Mouse (Mus musculus) heart, postnatal 0 days (tissue): ENCODE data around the gene Cic. TPM values are rescaled to one million over a fixed set of nuclear protein-coding genes. Genes with fewer than 3 reads are reported as not detected.

Experiments used
- ATAC-seq: fragments of 200-750 bp; cut with Nextera tagmentation; 2 replicates; pipeline ENCODE4 v1.8.0; 2017; ENCODE audit warnings: low read depth, moderate number of reproducible peaks, moderate library complexity; ENCODE audit not compliant: insufficient read depth
- DNase-seq: peaks from one replicate; pipeline ENCODE4 v3.0.0-alpha.2; 2016; ENCODE audit warnings: low spot score
- H3K27ac ChIP-seq: fragments of 300-500 bp; sonication (generic); 2 replicates; pipeline ENCODE4 v1.5.1; 2014; ENCODE audit warnings: low read depth, mild to moderate bottlenecking
- H3K27me3 ChIP-seq: fragments of 300-500 bp; sonication (generic); 2 replicates; pipeline ENCODE4 v1.6.1; 2014; ENCODE audit warnings: low read length, mixed read lengths; ENCODE audit not compliant: control insufficient read depth, insufficient read depth
- H3K36me3 ChIP-seq: fragments of 300-500 bp; sonication (generic); replicated peaks from 2 replicates; pipeline ENCODE4 v1.6.1; 2014; ENCODE audit warnings: low read length, mixed read lengths; ENCODE audit not compliant: control insufficient read depth, insufficient read depth
- H3K4me1 ChIP-seq: fragments of 300-500 bp; sonication (generic); 2 replicates; pipeline ENCODE4 v1.6.1; 2014; ENCODE audit warnings: antibody characterized with exemption; ENCODE audit not compliant: control insufficient read depth, insufficient read depth
- H3K4me2 ChIP-seq: fragments of 300-500 bp; sonication (generic); 2 replicates; pipeline ENCODE4 v1.6.1; 2014; ENCODE audit warnings: low read depth, mild to moderate bottlenecking, low read length, moderate library complexity
- H3K4me3 ChIP-seq: fragments of 300-500 bp; sonication (generic); 2 replicates; pipeline ENCODE4 v1.5.1; 2014; ENCODE audit warnings: low read depth, low read length
- H3K9ac ChIP-seq: fragments of 300-500 bp; sonication (generic); replicated peaks from 2 replicates; pipeline ENCODE4 v1.6.1; 2014; ENCODE audit warnings: low read depth, low read length, mixed read lengths
- H3K9me3 ChIP-seq: fragments of 300-500 bp; sonication (generic); replicated peaks from 2 replicates; pipeline ENCODE4 v1.6.1; 2016; ENCODE audit warnings: low read length; ENCODE audit not compliant: control insufficient read depth
- CTCF ChIP-seq: IDR thresholded peaks from 2 replicates; pipeline ENCODE4 v1.5.1; 2016; ENCODE audit warnings: antibody characterized with exemption, control low read depth, low read depth
- EP300 ChIP-seq: IDR thresholded peaks from 2 replicates; pipeline ENCODE4 v1.6.1; 2016; ENCODE audit warnings: antibody characterized with exemption, low read depth
- WGBS: fragments of 180-500 bp; shearing (Covaris S2); extraction: QIAGEN DNeasy Blood & Tissue Kit; methylation state at CpG from one replicate; pipeline ENCODE4 v1.1.7; 2014; 5-methylcytosine and 5-hydroxymethylcytosine counted together
- polyA plus RNA-seq: library from polyadenylated mRNA; unstranded; fragments of >200 nt; fragmentation: Nextera tagmentation; extraction: Ambion mirVana; gene quantifications from 2 replicates; pipeline ENCODE4 v1.2.1, GENCODE M21; 2015
- total RNA-seq: library from RNA; depleted of rRNA; stranded (reverse); fragments of >200 nt; gene quantifications from 2 replicates; pipeline ENCODE4 v1.2.3, GENCODE M21; 2014; ENCODE audit warnings: low replicate concordance

Cic gene
- total and polyA plus RNA-seq, 2 experiments from 2014 or later = 16.9 to 63.0 TPM

DNA sequence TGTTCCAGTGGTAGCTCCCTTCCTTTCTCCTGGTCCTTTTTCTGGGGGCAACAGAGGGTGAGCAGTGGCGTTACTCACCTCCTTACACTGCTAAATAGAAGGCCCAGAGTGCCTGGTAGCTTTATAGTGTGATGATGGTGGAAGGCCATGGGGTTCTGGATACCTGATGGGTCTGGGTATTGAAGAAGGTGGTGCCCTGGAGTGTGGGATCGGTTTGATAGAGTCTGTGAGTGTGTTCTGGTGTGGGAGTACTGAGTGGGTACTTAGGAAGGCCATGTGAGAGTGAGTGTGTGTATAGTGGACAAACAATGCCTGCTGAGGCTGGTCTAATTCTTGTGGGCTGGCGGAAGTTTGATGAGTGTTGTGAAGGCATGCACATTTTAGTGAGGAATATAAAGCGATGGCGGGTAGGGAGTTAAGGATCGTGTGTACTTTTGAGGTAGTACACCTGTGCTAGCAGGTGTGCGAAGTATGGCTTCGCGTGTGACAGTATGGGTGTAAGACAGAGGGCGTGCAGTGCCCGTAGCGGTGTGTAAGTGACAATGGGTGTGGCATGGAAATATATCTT is 13.7 kb downstream of the Cic start:
- DNase-seq (no peak), ATAC-seq (no peak)
- Histone ChIP-seq H3K4me2 (peak overlapping the region; percentile 79), H3K27me3 (no peaks in the 10 kb centered on the region), H3K9ac (peak overlapping the region; percentile 63; the same call in 1 of the 2 replicates), H3K36me3 (peaks cover 15% of the 10 kb centered on the region), H3K27ac (peak overlapping the region; percentile 99), H3K4me1 (peaks cover 49% of the 10 kb centered on the region), H3K4me3 (peak overlapping the region; percentile 66), H3K9me3 (no peaks in the 10 kb centered on the region)
- TF ChIP-seq EP300 = no peak
- no peak for TF ChIP-seq CTCF
- 14% methylated on average over 12 of the region's 12 CpGs for WGBS

DNA sequence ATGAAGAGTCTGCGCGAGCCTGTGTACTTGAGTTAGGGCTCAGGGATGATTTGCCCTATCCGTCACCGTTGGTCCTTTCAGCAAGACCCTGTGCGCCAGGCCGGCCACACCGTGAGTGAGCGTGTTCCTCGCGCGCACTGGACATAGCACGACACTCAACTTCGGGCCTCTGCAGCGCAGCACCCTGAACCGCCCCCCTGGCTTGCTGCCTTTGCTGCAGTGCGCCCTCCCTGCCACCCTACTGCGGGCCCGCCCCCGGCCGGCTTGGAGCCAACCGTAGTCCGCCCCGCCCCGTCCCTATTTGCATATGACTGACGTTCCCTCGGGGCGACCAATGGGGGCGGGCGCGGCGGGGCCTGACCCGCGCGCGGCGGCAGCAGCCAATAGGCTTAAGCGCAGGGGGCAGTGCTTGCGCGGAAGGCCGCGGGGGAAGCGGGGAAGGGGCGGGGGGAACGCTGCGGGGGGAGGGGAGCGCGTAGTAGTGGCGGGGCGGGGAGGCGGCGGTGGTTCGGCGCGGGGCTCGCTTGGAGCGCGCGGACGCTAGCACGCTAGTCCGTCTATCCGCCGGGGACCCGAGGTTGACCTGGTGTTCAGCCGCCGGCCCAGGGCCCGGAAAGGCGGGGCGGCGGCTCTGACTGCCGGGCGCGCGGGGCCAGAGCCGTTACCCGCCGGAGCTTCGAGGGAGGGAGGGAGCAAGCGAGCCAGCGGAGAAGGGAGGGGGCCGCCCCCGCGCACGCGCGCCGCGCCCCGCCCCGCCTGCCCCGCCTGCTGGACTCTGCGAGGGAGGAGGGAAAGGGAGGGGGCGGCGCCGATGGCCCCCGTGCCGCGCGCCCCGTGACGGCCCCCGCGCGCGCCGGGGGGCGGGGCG is 14.5 kb downstream of the Cic start:
- no peaks in the 10 kb centered on the region for H3K27me3 ChIP-seq
- peak overlapping the region; percentile 66 for H3K4me3 ChIP-seq
- DNase-seq = peak; percentile 96
- H3K36me3 ChIP-seq = peaks cover 22% of the 10 kb centered on the region
- H3K27ac ChIP-seq = peak overlapping the region; percentile 99
- H3K9ac ChIP-seq = peak overlapping the region; percentile 66
- H3K4me2 ChIP-seq = peak overlapping the region; percentile 88
- H3K9me3 ChIP-seq = no peaks in the 10 kb centered on the region
- peaks cover 47% of the 10 kb centered on the region for H3K4me1 ChIP-seq
- ATAC-seq = peak; percentile 81
- WGBS = under 1% methylated on average over 67 of the region's 108 CpGs
- no peak for TF ChIP-seq CTCF
- TF ChIP-seq EP300 = peak; percentile 64

GRCm38 (mm10) chr7:25282731-25283211 is 15.3 kb downstream of the Cic start:
- whole genome bisulfite sequencing = under 1% methylated on average over 33 of the region's 36 CpGs
- TF ChIP-seq EP300 = no peak
- TF ChIP-seq CTCF = no peak
- no peak for DNase-seq

GRCm38 (mm10) chr7:25283637-25284036 is 16.1 kb downstream of the Cic start:
- ATAC-seq = no peak

More at GRCm38 (mm10) chr7:25282731-25283211, 15.3 kb downstream of the Cic start:
- H3K27me3 ChIP-seq = no peaks in the 10 kb centered on the region
- H3K36me3 ChIP-seq = peaks cover 30% of the 10 kb centered on the region
- H3K27ac ChIP-seq = peak overlapping the region; percentile 96
- H3K9me3 ChIP-seq = no peaks in the 10 kb centered on the region
- peak overlapping the region; percentile 66 for H3K4me3 ChIP-seq
- H3K9ac ChIP-seq = peak overlapping the region; percentile 66
- ATAC-seq = no peak
- H3K4me2 ChIP-seq = peak overlapping the region; percentile 88
- H3K4me1 ChIP-seq = peaks cover 43% of the 10 kb centered on the region

DNA sequence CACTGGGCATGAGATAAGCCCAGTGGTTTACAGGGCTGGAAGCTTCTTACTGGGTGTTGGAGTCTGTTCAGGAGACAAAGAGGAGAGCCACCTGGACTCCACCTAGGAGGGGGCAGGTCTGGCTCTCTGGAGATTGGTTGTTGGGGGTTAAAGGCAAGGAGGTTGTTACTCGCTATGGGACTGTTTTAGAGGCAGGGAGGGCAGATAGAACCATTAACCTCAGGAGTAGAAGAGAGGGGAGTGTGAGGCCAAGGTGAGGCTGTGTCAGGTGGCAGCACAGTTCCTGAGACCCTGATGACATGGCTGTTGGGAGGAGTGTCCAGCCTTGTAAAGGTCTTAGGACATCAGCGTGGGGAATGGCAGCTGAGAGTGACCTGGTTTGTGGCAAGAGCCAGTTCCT is 16.7 kb downstream of the Cic start:
- no peak overlapping the region for H3K4me3 ChIP-seq
- 0 out of 2 replicates have a peak overlapping the region, but pooled peaks have one; percentile 35 for H3K9ac ChIP-seq
- no peaks in the 10 kb centered on the region for H3K27me3 ChIP-seq
- peak overlapping the region; percentile 96; the same call in 1 of the 2 replicates for H3K27ac ChIP-seq
- no peak for ATAC-seq
- peaks cover 44% of the 10 kb centered on the region for H3K36me3 ChIP-seq
- DNase-seq = no peak
- peak overlapping the region; percentile 88; the same call in 1 of the 2 replicates for H3K4me2 ChIP-seq
- H3K9me3 ChIP-seq = no peaks in the 10 kb centered on the region
- 40% methylated on average over 2 of the region's 2 CpGs for WGBS
- H3K4me1 ChIP-seq = peaks cover 40% of the 10 kb centered on the region
- TF ChIP-seq CTCF = no peak
- TF ChIP-seq EP300 = no peak

More at GRCm38 (mm10) chr7:25283637-25284036, 16.1 kb downstream of the Cic start:
- H3K4me3 ChIP-seq = peak overlapping the region; percentile 66
- WGBS = 8% methylated on average over 5 of the region's 5 CpGs
- no peaks in the 10 kb centered on the region for H3K27me3 ChIP-seq
- no peaks in the 10 kb centered on the region for H3K9me3 ChIP-seq
- peaks cover 38% of the 10 kb centered on the region for H3K36me3 ChIP-seq
- H3K9ac ChIP-seq = peak overlapping the region; percentile 35; the same call in 1 of the 2 replicates
- no peak for DNase-seq
- peaks cover 40% of the 10 kb centered on the region for H3K4me1 ChIP-seq
- peak overlapping the region; percentile 88 for H3K4me2 ChIP-seq
- peak overlapping the region; percentile 96 for H3K27ac ChIP-seq
- TF ChIP-seq CTCF = no peak
- TF ChIP-seq EP300 = no peak
